Mouse (Mus musculus): Measurements from ENCODE around the gene Hist2h2bb.

DNA sequence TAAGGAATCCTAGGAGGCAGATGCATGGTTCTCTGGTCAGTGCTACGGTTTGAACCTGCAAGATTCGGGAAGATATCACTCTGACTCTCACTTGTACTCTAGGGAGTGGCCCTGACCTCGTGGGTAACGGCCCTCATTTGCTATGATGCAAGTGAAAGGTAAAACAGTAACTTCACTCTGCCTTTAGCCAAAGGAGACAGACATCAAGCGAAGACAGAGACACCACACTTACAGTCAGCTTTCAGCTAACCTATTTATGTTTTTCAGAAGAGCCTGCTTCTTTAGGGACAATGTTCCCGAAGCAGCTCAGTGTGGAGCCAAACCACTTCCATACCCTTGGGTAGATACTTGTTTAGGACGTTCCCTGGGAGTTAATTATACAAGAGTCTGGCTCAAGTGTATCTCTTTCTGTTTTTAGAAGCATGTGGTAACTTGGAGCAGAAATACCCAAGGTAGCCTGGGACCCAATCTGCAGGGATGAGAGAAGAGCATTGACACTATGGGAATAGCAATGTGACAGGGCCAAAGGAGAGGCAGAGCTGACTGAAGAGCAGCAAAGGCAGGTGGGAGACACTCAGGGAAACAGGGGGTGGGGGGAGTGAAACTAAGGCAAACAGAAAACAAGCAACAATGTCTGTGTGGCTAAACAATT lies 25.5 kb upstream of the Hist2h2bb start:
- TF ChIP-seq CTCF (conservative IDR thresholded peaks at IDR 0.05; ENCODE audit: insufficient read depth, insufficient read length, low read depth, low read length) (no peak), POLR2A (IDR thresholded peaks at IDR 0.05; ENCODE audit: low read depth, low read length) (no peak)

Measured in kidney, adult 2 months (tissue).